ENCODE assay signal across 11 mouse cellular contexts in genomic region chr12:109393326-109393725, GRCm38 (mm10). TPM values are rescaled to one million over a fixed set of nuclear protein-coding genes. Genes with fewer than 3 reads are reported as not detected.
A peak's percentile ranks its signal among the peaks of the same experiment; 100 is the strongest.
DNase-seq lines count a peak whose midpoint lies in the region; ATAC-seq and TF ChIP-seq lines count a peak whose summit lies in the region.
"Had no signal": no experiment of that assay in that cellular context is flagged by ENCODE, and none has a peak within 500 bp of the region (broad histone marks: within the 10 kb centered on the region; RNA-seq: fewer than 3 reads in every experiment).

No protein-coding gene starts in this region.

- peaks cover 11% of the 10 kb centered on the region for H3K4me1 ChIP-seq in limb, embryonic 14.5 days (ENCODE audit: control insufficient read depth, insufficient read depth, low read length)
- no peaks in the 10 kb centered on the region for H3K4me1 ChIP-seq in lung, adult 2 months (ENCODE audit: control insufficient read depth, insufficient read depth, low read length)

- no peaks in the 10 kb centered on the region; the same call in 1 of the 2 replicates for H3K27me3 ChIP-seq in limb, embryonic 14.5 days (ENCODE audit: control insufficient read depth, insufficient read depth, low read length)

- no peaks in the 10 kb centered on the region for H3K9me3 ChIP-seq in limb, embryonic 14.5 days (ENCODE audit: control insufficient read depth, low read length)
- H3K9me3 ChIP-seq: heart, embryonic 10.5 days had no signal

- no peak for TF ChIP-seq POLR2A in limb, embryonic 14.5 days (IDR thresholded peaks at IDR 0.05; ENCODE audit: borderline replicate concordance, extremely low read depth, insufficient read depth, insufficient read length)
- TF ChIP-seq POLR2A in lung, adult 2 months (IDR thresholded peaks at IDR 0.05; ENCODE audit: borderline replicate concordance, extremely low read depth, low read depth, low read length): no peak

- no peaks in the 10 kb centered on the region for H3K36me3 ChIP-seq in limb, embryonic 14.5 days (ENCODE audit: control insufficient read depth, insufficient read depth, low read length)
- H3K36me3 ChIP-seq: G1E; heart, embryonic 10.5 days had no signal

- no peak for DNase-seq in frontal cortex, postnatal 10 days (ENCODE audit: low spot score in 2 of 2)
- DNase-seq in right cerebral cortex, postnatal 25 days: peak; percentile 16
- DNase-seq in right cerebral cortex, postnatal 4 days: no peak
- DNase-seq in limb, embryonic 14.5 days (ENCODE audit: low spot score): no peak
- no peak for DNase-seq in adrenal gland, postnatal 10 days
- no peak for DNase-seq in adrenal gland, adult 18-20 months (ENCODE audit: low spot score in 2 of 2)
- DNase-seq in lung, adult 2 months: no peak

- no peak overlapping the region; the same call in 1 of the 2 replicates for H3K9ac ChIP-seq in limb, embryonic 14.5 days (ENCODE audit: low read depth, low read length, severe bottlenecking)
- H3K9ac ChIP-seq: liver, postnatal 0 days had no signal

- H3K27ac ChIP-seq in limb, embryonic 14.5 days (replicated peaks; ENCODE audit: low read depth, low read length): no peak overlapping the region
- H3K27ac ChIP-seq: heart, embryonic 10.5 days had no signal

- ATAC-seq in frontal cortex, adult (ENCODE audit: low TSS enrichment): peak; percentile 60
- ATAC-seq in limb, embryonic 14.5 days (ENCODE audit: low FRiP score, low read depth): no peak

- WGBS in limb, embryonic 14.5 days: 44% methylated on average over 8 of the region's 8 CpGs
- WGBS in lung, adult 2 months: 58% methylated on average over 8 of the region's 8 CpGs

- 0 out of 2 replicates have a peak overlapping the region, but pooled peaks have one; percentile 11 for H3K4me2 ChIP-seq in limb, embryonic 14.5 days (replicated peaks; ENCODE audit: low read depth, low read length, severe bottlenecking)

- no peak overlapping the region for H3K4me3 ChIP-seq in limb, embryonic 14.5 days (replicated peaks; ENCODE audit: low read length)
- no peak overlapping the region for H3K4me3 ChIP-seq in lung, adult 2 months (replicated peaks; ENCODE audit: extremely low read depth, low read depth, low read length)
- H3K4me3 ChIP-seq: heart, embryonic 10.5 days had no signal

- no peak for TF ChIP-seq CTCF in lung, adult 2 months (IDR thresholded peaks at IDR 0.05; ENCODE audit: insufficient read depth, low read length)

RNA-seq across cellular contexts. Expression of gene Dlk1, which starts 59.3 kb away (rescaled TPM):
- 2,661 and 2,964 TPM in 2 replicates for polyA plus RNA-seq in limb, embryonic 14.5 days (2012; rRNA removed)
- 487 and 640 TPM in 2 replicates for polyA plus RNA-seq in limb, embryonic 14.5 days (2014; fragmentation: Nextera tagmentation; extraction: Ambion mirVana)
- total RNA-seq in adrenal gland, postnatal 10 days (2021): 100 to 1,000 TPM; 470 to 498 TPM
- total RNA-seq in adrenal gland, adult 18-20 months (2021): 100 to 1,000 TPM; 573 to 650 TPM
- polyA plus RNA-seq in lung, adult 2 months (2012; rRNA removed): 0.42 and 0.44 TPM in 2 replicates
- polyA plus RNA-seq: G1E had no signal
